Mouse (Mus musculus) liver, embryonic 11.5 days (tissue): Measurements from ENCODE around the gene Pdgfc. TPM values are rescaled to one million over a fixed set of nuclear protein-coding genes. Genes with fewer than 3 reads are reported as not detected.
"Not testable (repeated sequence)": the region's sequence is repeated elsewhere in the genome, so short reads cannot be mapped to it uniquely, and the experiment has no call there.

Source experiments
- ATAC-seq: fragments of 200-750 bp; cut with Nextera tagmentation; replicated peaks from 2 replicates; pipeline ENCODE4 v1.8.0; 2017; ENCODE audit warnings: moderate number of reproducible peaks, mild to moderate bottlenecking, moderate TSS enrichment, moderate library complexity; ENCODE audit not compliant: low FRiP score
- DNase-seq: peaks from one replicate; pipeline ENCODE4 v3.0.0-alpha.2; 2017; ENCODE audit warnings: low spot score
- H3K27ac ChIP-seq: fragments of 300-500 bp; sonication (generic); 2 replicates; pipeline ENCODE4 v1.5.1; 2014; ENCODE audit warnings: mild to moderate bottlenecking, low read depth, low read length, control low read depth
- H3K27me3 ChIP-seq: fragments of 300-500 bp; sonication (generic); replicated peaks from 2 replicates; pipeline ENCODE4 v1.6.1; 2014; ENCODE audit warnings: low read length, mixed read lengths; ENCODE audit not compliant: control insufficient read depth, insufficient read depth
- H3K36me3 ChIP-seq: fragments of 300-500 bp; sonication (generic); 2 replicates; pipeline ENCODE4 v1.6.1; 2014; ENCODE audit warnings: mild to moderate bottlenecking, low read length, moderate library complexity, mixed read lengths; ENCODE audit not compliant: control insufficient read depth, insufficient read depth
- H3K4me1 ChIP-seq: fragments of 300-500 bp; sonication (generic); replicated peaks from 2 replicates; pipeline ENCODE4 v1.6.1; 2014; ENCODE audit warnings: low read length, mixed read lengths; ENCODE audit not compliant: control insufficient read depth, insufficient read depth
- H3K4me2 ChIP-seq: fragments of 300-500 bp; sonication (generic); 2 replicates; pipeline ENCODE4 v1.6.1; 2014; ENCODE audit warnings: mild to moderate bottlenecking, control low read depth, moderate library complexity
- H3K4me3 ChIP-seq: fragments of 300-500 bp; sonication (generic); 2 replicates; pipeline ENCODE4 v1.5.1; 2014; ENCODE audit warnings: low read depth, low read length, control low read depth
- H3K9ac ChIP-seq: fragments of 300-500 bp; sonication (generic); 2 replicates; pipeline ENCODE4 v1.6.1; 2014; ENCODE audit warnings: low read depth, low read length, control low read depth
- H3K9me3 ChIP-seq: fragments of 300-500 bp; sonication (generic); 2 replicates; pipeline ENCODE4 v1.6.1; 2016; ENCODE audit warnings: low read length, inconsistent platforms, mixed read lengths; ENCODE audit not compliant: control insufficient read depth
- WGBS: fragments of 180-500 bp; shearing (Covaris S2); extraction: QIAGEN DNeasy Blood & Tissue Kit; methylation state at CpG from one replicate; pipeline ENCODE4 v1.1.7; 2014; 5-methylcytosine and 5-hydroxymethylcytosine counted together
- polyA plus RNA-seq: library from polyadenylated mRNA; unstranded; fragments of >200 nt; fragmentation: Nextera tagmentation; extraction: Ambion mirVana; gene quantifications from 2 replicates; pipeline ENCODE4 v1.2.1, GENCODE M21; 2014

Pdgfc gene
- polyA plus RNA-seq, 1 experiment from 2014 or later: 11.8 TPM

DNA sequence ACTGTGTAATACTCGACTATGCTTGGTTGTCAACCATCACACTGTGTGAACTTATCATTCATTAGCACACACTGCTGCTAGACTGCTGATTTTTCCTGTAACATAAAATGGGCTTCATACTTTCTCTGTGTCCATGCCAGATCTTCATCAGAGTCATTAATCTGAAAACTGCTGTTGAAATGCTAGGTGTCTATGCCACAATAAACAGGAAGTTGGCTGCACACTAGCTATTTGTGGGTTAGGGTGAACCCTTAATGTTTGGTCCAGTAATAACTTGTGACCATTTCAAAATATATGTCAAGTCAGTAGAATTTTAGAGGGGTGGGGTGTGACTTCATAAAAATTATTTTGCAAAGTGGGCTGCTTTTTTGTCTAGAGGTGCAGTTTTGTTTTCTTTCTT lies 84.4 kb downstream of the Pdgfc start:
- H3K36me3 ChIP-seq: no peaks in the 10 kb centered on the region
- H3K27ac ChIP-seq: no peak overlapping the region
- H3K4me2 ChIP-seq: no peak overlapping the region
- H3K9me3 ChIP-seq: no peaks in the 10 kb centered on the region
- no peaks in the 10 kb centered on the region for H3K27me3 ChIP-seq
- ATAC-seq (no peak), DNase-seq (no peak)
- no peak overlapping the region for H3K9ac ChIP-seq
- 74% methylated on average over 1 of the region's 1 CpGs for WGBS
- no peaks in the 10 kb centered on the region for H3K4me1 ChIP-seq
- H3K4me3 ChIP-seq: no peak overlapping the region

GRCm38 (mm10) chr3:81121731-81122130 lies 85.5 kb downstream of the Pdgfc start:
- Histone ChIP-seq H3K27me3 (no peaks in the 10 kb centered on the region), H3K4me3 (no peak overlapping the region), H3K9me3 (no peaks in the 10 kb centered on the region), H3K9ac (no peak overlapping the region), H3K4me1 (no peaks in the 10 kb centered on the region), H3K36me3 (no peaks in the 10 kb centered on the region), H3K4me2 (no peak overlapping the region), H3K27ac (no peak overlapping the region)
- ATAC-seq: no peak
- DNase-seq: no peak
- WGBS: 87% methylated on average over 1 of the region's 1 CpGs

DNA sequence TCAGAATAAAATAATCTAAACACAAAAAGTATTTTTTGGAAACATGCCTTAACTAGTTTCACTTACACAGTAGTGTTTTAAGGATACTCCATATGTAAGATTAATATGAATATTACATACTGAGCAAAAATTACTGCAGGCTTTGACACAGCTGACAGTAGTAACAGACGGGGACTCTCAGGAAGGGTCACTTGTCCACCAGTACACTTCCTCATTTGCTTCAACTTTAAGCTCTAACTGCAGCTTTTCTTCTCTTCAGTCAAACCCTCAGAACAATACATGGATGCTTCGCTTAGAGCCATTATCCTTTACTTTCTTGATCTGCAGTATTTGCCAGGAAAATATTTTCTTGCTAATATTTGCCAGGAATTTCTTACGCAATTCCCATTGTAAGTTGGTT lies 87.2 kb downstream of the Pdgfc start:
- Histone ChIP-seq H3K27ac (no peak overlapping the region), H3K9ac (no peak overlapping the region), H3K27me3 (no peaks in the 10 kb centered on the region), H3K9me3 (no peaks in the 10 kb centered on the region), H3K4me3 (no peak overlapping the region), H3K4me1 (no peaks in the 10 kb centered on the region), H3K36me3 (no peaks in the 10 kb centered on the region), H3K4me2 (no peak overlapping the region)
- 69% methylated on average over 3 of the region's 3 CpGs for WGBS
- DNase-seq: no peak
- no peak for ATAC-seq

- 53% methylated on average over 2 of the region's 2 CpGs for WGBS
- Histone ChIP-seq H3K9me3 (no peaks in the 10 kb centered on the region), H3K4me2 (no peak overlapping the region), H3K4me3 (no peak overlapping the region), H3K27me3 (no peaks in the 10 kb centered on the region), H3K9ac (no peak overlapping the region), H3K27ac (no peak overlapping the region), H3K36me3 (no peaks in the 10 kb centered on the region), H3K4me1 (no peaks in the 10 kb centered on the region)
- DNase-seq (no peak), ATAC-seq (no peak)
Measured at GRCm38 (mm10) chr3:81127013-81127412, 90.8 kb downstream of the Pdgfc start.

DNA sequence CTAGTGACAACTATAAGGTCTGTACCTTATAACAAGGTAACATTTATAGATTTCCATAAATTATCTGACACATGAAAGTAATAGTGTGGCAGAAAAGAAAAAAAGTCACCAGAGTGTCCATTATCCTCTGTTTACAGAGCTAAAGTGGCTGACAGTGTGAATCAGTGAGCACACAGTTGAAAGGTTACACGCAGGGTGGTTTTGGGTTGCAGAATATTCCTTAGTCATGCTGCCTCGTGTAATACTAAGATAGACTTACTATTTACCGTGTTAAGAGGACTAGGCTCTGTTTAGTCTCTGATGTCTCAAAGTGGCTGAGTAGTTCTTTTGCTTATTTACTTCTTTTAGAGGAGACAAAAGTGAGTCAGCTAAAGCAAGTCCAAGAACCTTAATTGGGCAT lies 100.8 kb downstream of the Pdgfc start:
- Histone ChIP-seq H3K4me1 (no peaks in the 10 kb centered on the region), H3K9me3 (no peaks in the 10 kb centered on the region), H3K27me3 (no peaks in the 10 kb centered on the region), H3K27ac (no peak overlapping the region), H3K4me2 (no peak overlapping the region), H3K36me3 (no peaks in the 10 kb centered on the region), H3K4me3 (no peak overlapping the region), H3K9ac (no peak overlapping the region)
- DNase-seq: no peak
- ATAC-seq: no peak
- WGBS: 69% methylated on average over 3 of the region's 3 CpGs

GRCm38 (mm10) chr3:81138030-81138429 lies 101.8 kb downstream of the Pdgfc start:
- H3K27ac ChIP-seq, H3K9me3 ChIP-seq, H3K36me3 ChIP-seq, H3K9ac ChIP-seq, H3K27me3 ChIP-seq, ATAC-seq, H3K4me3 ChIP-seq, H3K4me1 ChIP-seq, H3K4me2 ChIP-seq, DNase-seq: not testable (repeated sequence)
- 82% methylated on average over 1 of the region's 1 CpGs for WGBS

- no peaks in the 10 kb centered on the region for H3K4me1 ChIP-seq
- no peak overlapping the region for H3K4me3 ChIP-seq
- H3K4me2 ChIP-seq: no peak overlapping the region
- H3K9me3 ChIP-seq: no peaks in the 10 kb centered on the region
- H3K36me3 ChIP-seq: no peaks in the 10 kb centered on the region
- DNase-seq: no peak
- no peak overlapping the region for H3K27ac ChIP-seq
- H3K9ac ChIP-seq: no peak overlapping the region
- H3K27me3 ChIP-seq: no peaks in the 10 kb centered on the region
- ATAC-seq: no peak
Measured at GRCm38 (mm10) chr3:81143730-81144129, 107.5 kb downstream of the Pdgfc start.

DNA sequence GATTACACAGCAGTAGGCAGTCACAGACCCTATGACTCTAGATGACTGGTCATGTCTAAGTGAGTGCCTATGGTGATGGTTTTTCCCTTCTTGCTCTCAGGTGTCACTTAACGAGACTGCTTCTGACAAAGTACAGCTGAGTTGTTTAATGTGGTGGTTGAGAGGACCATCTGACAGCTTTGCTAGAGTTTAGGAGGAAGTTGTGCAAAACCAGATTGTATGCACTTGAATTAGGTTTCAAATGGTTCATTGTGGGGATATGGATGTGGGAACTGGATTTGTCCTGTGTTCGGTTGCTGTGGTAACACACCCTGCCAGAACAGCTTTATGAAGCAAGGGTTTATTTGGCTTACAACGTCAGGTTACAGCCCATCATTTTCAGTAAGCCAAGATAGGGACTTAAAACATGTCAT lies 112.9 kb downstream of the Pdgfc start:
- DNase-seq: no peak
- H3K9me3 ChIP-seq: no peaks in the 10 kb centered on the region
- WGBS: 62% methylated on average over 3 of the region's 3 CpGs
- H3K27ac ChIP-seq: no peak overlapping the region
- ATAC-seq: no peak
- no peak overlapping the region for H3K4me3 ChIP-seq
- H3K9ac ChIP-seq: no peak overlapping the region
- no peaks in the 10 kb centered on the region for H3K27me3 ChIP-seq
- H3K36me3 ChIP-seq: no peaks in the 10 kb centered on the region
- no peak overlapping the region for H3K4me2 ChIP-seq
- no peaks in the 10 kb centered on the region for H3K4me1 ChIP-seq

- Histone ChIP-seq H3K4me1 (no peaks in the 10 kb centered on the region), H3K4me2 (no peak overlapping the region), H3K9me3 (no peaks in the 10 kb centered on the region), H3K27me3 (no peaks in the 10 kb centered on the region), H3K27ac (no peak overlapping the region), H3K36me3 (no peaks in the 10 kb centered on the region), H3K4me3 (no peak overlapping the region), H3K9ac (no peak overlapping the region)
- no peak for ATAC-seq
- DNase-seq: no peak
Measured at GRCm38 (mm10) chr3:81150228-81150627, 114.0 kb downstream of the Pdgfc start.
